Mouse (Mus musculus) hematopoietic stem cell, adult 5-6 weeks (primary cell): ENCODE measurements around the gene Sh3bgr. TPM values are rescaled to one million over a fixed set of nuclear protein-coding genes. Genes with fewer than 3 reads are reported as not detected.

Experiments used
- ATAC-seq, 2 experiments: fragments of 125-278 bp in 1 of 2; replicated peaks in 1 of 2; 2 replicates each; pipeline ENCODE4 v1.8.0; 2016 to 2017; ENCODE audit warnings: inconsistent platforms in 2 of 2, mild to moderate bottlenecking in 2 of 2, moderate number of reproducible peaks in 2 of 2, low read depth in 1 of 2, moderate TSS enrichment in 1 of 2; ENCODE audit not compliant: low FRiP score in 2 of 2, poor library complexity in 2 of 2, severe bottlenecking in 2 of 2, insufficient read depth in 1 of 2, low TSS enrichment in 1 of 2
- total RNA-seq: library from RNA; stranded (forward); fragments of 172-1452, 232-1000 nt; gene quantifications from 2 replicates; pipeline ENCODE4 v1.2.3, GENCODE M21; 2017

Sh3bgr gene
- not detected in 2 replicates for total RNA-seq

DNA sequence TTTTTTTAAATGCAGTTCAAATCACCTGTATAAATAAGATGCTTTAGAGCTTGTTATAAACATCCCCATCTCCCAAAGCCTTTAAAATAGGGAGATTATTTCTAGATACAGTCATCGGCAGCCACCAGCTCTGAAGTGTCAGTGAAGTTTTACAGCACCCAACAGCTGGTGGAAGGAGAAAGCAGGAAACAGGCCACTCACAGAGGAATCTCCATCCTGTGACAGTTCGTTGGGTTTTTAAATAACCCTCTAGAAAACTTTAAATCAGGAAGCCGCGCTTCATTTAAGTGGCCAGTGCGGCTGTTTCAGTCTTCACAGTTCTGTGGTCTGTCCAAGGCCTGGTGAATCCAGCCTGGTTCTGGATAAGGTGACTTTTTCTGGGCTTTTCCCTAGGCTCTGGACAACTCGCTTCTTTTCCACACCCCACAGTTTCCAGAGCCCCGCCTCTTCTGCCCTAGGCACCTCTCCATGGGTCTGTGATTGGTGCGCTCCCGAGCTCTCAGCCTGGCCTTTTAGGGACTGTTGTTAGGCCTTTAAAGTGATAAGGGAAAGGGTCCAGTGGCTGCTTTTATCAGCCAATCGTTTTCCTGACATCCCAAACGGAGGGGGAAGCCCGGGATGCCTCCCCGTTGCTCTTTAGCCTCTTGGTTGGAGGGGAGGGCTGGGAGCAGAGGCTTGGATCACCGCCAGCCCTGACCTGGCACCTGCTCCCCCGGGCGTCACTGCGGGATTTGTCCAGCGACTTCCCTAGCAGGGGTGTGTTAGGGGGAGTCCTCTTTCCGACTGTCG lies at the start of gene Sh3bgr:
TSS of gene Sh3bgr (plus strand) at position 538 of the 789 bp plus-strand sequence.
- peak in 1 of 2 experiments; percentile 42; a peak in 2 of 4 replicates for ATAC-seq

DNA sequence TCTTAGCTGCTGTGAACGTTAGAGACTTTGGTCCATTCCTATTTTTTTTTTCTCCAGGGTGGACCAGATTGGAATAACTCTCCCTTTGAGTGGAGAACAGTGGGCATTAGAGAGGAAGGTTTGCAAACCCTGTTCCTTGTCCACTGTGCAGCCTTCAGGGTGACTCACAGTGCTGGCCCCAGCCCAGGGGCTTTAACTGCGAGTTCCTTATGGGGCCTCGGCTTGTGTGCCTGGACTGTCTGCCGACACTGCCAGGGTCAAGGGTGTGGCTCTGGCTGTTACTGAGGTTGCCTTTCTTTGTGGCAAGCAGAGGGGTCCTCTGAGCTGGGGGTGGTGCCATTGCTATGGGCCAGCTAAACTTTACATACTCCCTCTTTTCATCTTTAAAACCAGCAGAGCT lies 49.3 kb upstream of the Sh3bgr start:
- ATAC-seq = no peak

DNA sequence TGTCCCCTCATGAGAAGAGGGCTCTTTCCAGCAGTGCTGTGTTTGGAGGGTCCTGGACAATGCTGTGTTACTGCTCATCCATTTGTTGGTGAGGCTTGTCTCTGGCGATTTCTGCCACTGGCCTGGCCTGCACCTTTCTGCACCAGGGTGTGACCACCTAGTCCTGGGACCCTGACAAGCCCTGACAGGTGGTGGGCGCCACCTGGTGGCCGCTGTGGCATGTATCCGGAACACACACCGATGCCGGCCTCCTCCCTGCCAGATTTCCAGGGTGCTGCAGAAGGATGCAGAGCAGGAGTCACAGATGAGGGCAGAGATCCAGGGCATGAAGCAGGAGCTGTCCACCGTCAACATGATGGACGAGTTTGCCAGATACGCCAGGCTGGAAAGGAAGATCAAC lies 48.7 kb upstream of the Sh3bgr start:
- ATAC-seq = peak; percentile 71; a peak in 3 of 4 replicates

DNA sequence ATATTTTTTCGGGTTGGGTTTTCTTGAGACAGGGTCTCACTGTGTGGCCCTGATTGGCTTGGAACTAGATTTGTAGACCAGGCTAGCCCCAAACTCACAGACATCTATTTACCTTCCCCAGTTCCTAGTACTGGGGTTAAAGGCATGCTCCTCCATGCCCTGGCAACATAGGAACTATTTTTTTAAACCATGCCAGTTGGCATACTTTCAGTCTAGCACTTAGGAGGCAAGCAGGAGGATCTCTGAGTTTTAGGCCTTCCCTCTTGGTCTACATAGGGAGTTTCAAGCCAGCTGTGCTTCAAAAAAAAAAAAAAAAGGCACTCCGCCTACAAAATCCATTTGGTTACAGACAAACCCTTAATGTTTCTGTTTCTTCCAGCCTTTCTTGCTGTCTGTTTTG lies 45.8 kb upstream of the Sh3bgr start:
- ATAC-seq = no peak

DNA sequence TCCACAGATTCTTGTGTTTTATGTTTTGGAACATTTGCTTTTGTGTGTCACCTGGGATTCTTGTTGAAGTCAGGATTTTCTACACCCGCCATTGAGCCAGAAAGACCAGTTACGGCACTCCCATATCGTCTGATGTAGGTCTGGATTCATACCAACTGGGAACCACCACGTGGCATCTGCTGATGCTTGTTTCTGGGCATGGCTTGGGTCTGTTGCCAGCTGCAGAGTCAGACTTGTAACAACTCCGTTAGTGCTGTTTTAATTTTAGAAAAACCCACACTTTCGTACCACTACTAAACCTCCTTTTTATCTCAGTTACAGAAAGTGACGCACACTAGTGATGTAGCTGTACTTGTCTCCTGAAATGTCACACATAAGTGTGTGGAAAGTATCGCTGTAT lies 44.2 kb upstream of the Sh3bgr start:
- no peak for ATAC-seq

DNA sequence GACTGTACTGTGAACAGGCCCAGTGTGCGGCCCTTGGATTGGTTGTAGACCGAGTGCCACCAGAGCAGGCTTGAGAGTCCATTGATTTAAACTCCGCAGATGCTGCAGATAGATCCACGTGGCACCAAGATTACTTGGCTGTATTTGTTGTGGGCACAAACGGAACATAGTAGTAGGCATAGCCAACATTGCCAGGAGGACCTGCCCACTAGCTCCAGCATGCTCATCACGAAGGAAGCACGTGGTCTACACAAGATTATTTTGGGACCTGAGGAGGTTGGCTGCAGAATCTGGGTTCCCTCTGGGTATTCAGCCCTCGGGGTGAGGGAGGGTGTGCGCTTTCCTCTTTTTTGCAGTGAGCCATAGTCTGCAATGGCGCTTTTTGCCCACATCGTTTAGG lies 43.1 kb upstream of the Sh3bgr start:
- ATAC-seq = no peak

DNA sequence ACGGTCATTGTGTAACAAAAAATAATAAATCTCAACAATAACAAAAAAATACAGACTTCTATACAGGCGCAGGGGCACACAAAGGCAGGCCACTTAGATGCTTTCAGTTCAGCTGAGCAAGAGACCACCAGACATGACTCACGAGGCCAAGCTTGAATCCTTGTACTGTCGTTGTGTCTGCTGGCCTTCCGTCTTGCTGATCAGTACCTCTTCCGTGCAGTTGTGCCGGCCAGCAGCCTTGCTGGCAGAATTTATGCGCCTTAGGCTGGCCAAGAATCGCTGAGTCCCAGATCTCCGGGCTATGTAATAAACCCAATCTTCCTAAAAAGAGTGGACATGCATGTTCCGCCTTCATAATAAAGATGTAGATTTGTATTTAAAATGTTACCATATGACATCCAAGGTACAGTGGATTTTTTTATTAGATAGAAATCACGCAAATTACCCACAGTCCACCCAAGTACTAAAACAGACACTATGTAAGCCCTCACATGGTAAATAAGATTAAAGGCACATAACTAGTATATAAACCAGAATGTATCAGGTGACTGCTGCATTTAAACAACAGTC lies 41.7 kb upstream of the Sh3bgr start:
- no peak for ATAC-seq

DNA sequence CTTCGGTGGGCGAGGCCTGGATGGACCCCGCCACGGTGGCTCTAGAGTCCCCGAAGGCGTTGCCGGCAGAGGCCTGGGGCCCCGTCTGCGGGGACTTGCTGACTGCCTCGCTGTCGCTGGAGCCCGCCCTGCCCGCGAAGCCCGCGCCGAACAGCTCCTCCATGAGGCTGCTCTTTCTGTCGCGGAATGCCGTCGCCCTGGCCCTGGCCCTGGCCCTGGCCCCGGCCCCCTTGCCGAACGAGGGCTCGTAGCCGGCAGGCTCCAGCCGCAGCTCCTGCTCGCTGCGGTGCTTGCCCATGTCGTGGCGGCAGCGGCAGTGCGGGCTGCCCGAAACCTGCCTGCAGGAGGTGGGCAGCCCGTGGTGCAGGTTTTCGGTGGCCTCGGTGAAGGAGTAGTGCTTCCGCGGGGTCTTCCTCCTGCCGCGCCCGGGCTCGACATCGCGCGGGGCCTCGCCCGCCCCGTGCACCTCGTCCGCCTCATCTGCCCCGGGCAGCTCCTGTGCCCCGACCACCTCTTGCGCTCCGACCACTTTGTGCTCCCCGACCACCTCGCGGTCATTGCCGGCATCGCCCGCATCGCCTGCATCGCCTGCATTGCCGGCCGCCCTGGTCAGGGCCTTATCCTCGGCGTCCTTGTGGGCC lies 41.0 kb upstream of the Sh3bgr start:
- ATAC-seq = peak; percentile 60 to 84; a peak in 3 of 4 replicates

DNA sequence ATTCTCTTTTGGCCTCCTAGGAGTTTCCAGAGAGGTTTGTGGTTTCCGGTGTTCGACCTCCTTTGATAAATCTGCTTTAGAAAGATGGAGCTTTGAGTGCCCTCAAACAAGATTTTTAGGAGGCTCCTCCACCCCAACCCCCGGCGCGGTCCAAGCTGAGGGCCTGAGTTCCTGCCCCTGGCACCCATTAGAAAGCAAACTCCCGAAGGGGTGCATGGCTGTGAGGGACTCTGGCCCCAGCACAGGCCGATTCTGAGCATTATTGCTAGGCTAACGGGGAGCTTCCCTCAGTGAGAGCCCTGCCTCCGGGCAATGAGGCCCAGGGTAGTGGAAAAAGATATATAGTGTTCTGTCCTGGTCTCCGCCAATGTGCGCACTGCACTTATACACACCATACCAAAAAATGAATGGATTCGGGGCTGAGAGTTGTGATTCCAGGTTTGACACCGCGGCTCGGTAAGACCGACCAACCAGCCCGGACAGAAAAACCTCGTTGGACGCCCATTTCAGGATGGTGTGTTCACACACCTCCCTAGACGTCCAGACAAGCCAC lies 40.4 kb upstream of the Sh3bgr start:
- ATAC-seq = peak in 1 of 2 experiments; percentile 9; a peak in 1 of 4 replicates

DNA sequence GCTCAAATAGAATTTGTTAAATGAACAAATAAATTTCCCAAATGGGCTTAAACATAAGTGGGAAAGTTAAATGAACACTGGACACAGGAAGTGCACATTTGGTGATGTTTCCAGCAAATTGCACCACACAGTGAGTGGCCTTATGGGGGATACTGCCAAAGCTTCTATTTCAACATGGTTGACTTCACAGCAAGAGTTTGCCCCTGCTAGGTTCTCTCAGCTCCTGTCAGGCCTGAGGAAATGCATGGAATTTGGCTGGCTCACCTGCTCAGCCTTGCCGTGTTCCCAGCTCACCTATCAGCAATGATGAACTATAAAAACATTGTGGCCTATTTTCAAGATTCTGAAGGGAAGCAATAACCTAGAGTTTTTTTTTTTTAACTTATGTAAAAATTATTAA lies 39.3 kb upstream of the Sh3bgr start:
- no peak for ATAC-seq

DNA sequence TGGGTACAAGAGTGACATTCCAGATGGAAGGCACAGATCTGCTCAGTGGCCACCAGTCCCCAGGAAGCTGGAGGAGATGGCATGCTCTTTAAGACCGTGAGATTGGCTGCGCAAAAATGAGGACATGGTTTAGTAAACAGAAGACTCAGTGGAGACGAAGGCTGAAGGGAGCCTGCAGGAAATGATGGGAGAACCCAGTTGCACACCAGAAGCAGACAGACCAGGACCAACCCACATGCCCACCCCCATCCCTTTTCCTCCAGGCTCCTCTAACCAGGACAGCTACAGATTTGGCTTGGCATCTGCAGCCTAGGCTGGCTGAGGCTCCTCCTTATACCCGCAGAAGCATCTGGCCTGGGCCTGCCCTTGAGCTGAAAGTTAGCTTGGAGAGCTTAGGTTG lies 38.9 kb upstream of the Sh3bgr start:
- ATAC-seq = no peak

DNA sequence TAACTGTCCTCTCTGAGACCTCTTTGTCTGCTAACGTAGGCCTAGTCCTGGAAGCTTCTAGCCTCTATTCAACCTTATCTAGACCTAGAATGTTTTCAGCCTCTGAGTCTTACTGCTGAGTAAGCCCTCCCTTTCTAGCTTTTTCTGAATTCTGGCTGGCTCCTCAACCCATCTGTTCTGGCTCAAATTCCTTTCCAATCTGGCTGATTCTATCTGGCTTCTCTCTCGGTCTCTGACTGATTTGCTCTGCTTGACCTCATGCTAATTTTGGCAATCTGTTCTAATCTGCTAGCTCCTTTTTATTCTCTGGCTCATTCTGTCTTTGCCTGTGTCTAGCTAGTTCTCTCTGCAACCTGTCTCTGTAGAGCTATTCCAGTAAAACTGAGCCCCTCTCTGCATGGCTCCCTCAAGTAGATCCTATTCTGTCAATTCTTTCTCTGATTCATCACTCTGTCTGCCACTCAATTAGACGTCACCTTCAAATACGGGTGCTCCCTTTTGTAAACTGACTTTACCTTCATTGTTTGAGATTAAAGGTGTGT lies 34.5 kb upstream of the Sh3bgr start:
- ATAC-seq = no peak

DNA sequence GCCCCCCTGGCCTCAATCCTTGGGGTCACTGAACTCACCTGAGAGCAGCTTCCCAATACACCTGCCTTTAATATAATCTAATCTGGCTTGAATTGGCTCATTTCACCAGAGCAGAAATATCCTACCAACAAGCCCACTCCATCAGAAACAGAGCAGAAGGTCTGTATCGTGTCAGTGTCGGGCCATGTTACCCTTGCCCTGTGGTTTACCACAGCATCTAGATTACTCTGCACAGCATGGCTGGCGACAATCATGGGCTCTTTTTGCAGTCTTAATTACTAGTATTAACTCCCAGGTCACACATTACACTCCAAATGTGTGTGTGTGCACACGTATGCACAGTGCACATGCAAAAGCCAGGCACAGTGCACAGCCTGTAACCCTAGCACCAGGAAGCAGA lies 31.4 kb upstream of the Sh3bgr start:
- ATAC-seq = no peak

DNA sequence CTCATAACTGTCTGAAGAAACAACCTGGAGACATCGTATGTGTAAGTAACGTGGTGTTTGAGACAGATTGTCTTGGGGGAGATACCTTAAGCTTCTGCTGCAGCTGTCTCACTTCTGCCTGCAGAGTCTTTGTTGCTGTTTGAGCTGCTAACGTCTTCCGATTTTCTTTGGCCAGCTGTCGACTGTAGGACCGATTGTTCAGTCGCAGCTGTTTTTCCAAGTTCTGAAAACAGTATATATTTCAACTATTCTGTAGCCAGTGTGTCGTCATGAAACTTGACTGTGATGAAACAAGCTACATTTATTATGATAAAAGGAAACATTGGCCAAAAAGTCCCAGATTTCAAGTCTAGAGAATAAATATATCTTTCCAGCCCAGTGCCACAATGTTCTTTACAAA lies 26.6 kb upstream of the Sh3bgr start:
- ATAC-seq = no peak

DNA sequence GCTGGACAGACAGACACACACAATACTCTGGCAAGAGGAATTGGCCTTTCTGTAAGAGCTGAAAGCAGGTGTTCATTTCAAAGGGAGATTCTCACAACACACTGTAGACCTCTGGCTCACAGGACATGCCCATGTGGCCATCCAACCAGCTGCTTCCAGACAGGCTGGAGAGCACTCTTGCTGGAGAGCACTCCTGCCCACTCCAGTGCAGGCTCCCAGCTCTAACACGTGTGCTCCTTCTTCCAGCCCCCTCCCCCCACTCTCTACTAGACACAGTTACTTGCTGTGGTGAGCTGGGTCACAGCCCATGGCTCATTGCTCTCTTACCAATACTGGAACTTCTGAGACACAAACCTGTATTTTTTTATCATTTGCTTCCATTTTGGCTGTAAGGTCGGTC lies 24.9 kb upstream of the Sh3bgr start:
- no peak for ATAC-seq

DNA sequence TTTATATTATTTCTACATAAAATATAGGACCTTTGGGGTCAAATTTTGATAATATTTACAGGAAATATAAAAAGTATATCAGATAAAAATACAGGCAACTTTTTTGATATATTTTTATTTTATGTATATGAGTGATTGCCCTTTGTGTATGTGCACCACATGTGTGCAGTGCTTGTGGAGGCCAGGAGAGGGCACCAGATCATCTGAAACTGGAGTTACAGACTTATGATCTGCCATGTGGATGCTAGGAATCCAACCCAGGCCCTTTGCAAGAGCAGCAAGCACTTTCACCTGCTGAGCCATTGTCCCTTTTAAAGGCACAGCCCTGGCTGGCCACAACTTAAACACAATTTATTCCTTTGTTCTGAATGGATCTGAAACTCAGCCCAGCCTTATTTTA lies 21.1 kb upstream of the Sh3bgr start:
- ATAC-seq = no peak

DNA sequence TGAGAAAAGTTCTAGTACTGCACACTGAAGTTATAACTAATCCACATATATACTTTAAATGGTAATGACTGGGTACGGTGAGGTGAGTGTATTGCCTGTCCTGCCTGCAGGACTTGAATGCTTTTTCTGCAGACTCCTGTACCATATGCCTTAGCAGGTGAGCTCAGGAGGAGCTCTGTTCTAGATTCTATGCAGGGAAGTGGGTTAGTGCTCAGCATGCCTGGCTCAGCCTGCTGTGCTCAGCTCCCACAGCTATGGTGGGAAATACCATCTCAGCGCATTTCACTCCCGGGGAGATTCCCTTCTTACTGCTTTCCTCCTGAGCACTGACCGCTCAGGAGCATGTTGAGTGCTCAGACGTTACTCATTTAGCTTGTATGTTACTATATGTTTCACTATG lies 12.6 kb upstream of the Sh3bgr start:
- ATAC-seq = no peak
